8 mouse cellular contexts compared by ENCODE assay signal in the genomic region with DNA sequence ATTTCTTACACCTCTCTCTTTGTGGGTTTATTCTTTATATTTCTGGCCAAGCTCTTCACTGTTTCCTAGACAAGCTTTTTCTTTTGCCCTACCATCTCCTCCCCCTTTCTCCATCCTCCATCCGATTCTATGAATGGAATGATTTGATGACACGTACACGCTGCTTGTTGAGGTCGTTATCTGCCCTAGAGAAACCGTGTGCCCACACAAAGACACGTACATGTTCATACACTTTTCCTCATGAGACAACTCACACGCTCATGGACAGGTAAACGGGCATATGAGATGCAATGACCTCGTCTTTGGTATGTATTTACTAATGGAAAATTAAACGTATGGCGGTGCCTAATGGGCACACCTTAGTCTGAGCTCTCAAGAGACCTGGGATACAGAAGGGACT. TPM values are rescaled to one million over a fixed set of nuclear protein-coding genes. Genes with fewer than 3 reads are reported as not detected.
A peak's percentile ranks its signal among the peaks of the same experiment; 100 is the strongest.
DNase-seq lines count a peak whose midpoint lies in the region; ATAC-seq and TF ChIP-seq lines count a peak whose summit lies in the region.

No protein-coding gene starts in this region.

- peak overlapping the region; percentile 93 for H3K9ac ChIP-seq in heart, embryonic 14.5 days (ENCODE audit: low read length)
- H3K9ac ChIP-seq in ES-E14 (ENCODE audit: insufficient read depth, low read depth, low read length, poor library complexity, severe bottlenecking), result peak overlapping the region; percentile 87; the same call in 1 of the 2 replicates
- H3K9ac ChIP-seq in forebrain, postnatal 0 days, result peak overlapping the region; percentile 81

- in situ Hi-C loops in ES-E14 (cut with MboI; ENCODE audit: low sequenced_read_pairs in 2 of 2, unreplicated experiment in 2 of 2), result no loop called here

- no peaks in the 10 kb centered on the region for H3K9me3 ChIP-seq in heart, embryonic 14.5 days (ENCODE audit: control insufficient read depth, low read length)
- no peaks in the 10 kb centered on the region for H3K9me3 ChIP-seq in ES-E14 (ENCODE audit: control insufficient read depth, insufficient read depth, low read depth, low read length)
- no peaks in the 10 kb centered on the region for H3K9me3 ChIP-seq in forebrain, postnatal 0 days (ENCODE audit: low read length)
- H3K9me3 ChIP-seq in midbrain, embryonic 10.5 days (replicated peaks), result no peaks in the 10 kb centered on the region

- peaks cover 2 to 6% of the 10 kb centered on the region in 2 experiments; a peak in 3 of 4 replicates for H3K4me1 ChIP-seq in heart, embryonic 14.5 days (ENCODE audit: control insufficient read depth in 2 of 2, insufficient read depth in 2 of 2, low read length in 2 of 2)
- peaks cover 2 to 3% of the 10 kb centered on the region in 2 experiments; a peak in 2 of 4 replicates for H3K4me1 ChIP-seq in ES-E14 (ENCODE audit: control insufficient read depth in 2 of 2, insufficient read depth in 2 of 2, low read length in 2 of 2, poor library complexity in 1 of 2)
- no peaks in the 10 kb centered on the region for H3K4me1 ChIP-seq in forebrain, postnatal 0 days (ENCODE audit: insufficient read depth)
- H3K4me1 ChIP-seq in midbrain, embryonic 10.5 days, result peaks cover 15% of the 10 kb centered on the region

- no peak for ATAC-seq in heart, embryonic 14.5 days (ENCODE audit: insufficient number of reproducible peaks, insufficient read depth, low FRiP score, low read depth)
- ATAC-seq in forebrain, postnatal 0 days, result peak; percentile 45
- ATAC-seq in erythroid progenitor cell, adult 5-6 weeks (replicated peaks; ENCODE audit: low FRiP score, poor library complexity, severe bottlenecking), result no peak

- H3K27me3 ChIP-seq in heart, embryonic 14.5 days (ENCODE audit: control insufficient read depth, insufficient read depth, low read length), result no peaks in the 10 kb centered on the region
- no peaks in the 10 kb centered on the region for H3K27me3 ChIP-seq in forebrain, postnatal 0 days (ENCODE audit: insufficient read depth, low read length)
- no peaks in the 10 kb centered on the region for H3K27me3 ChIP-seq in midbrain, embryonic 10.5 days (ENCODE audit: low read depth, poor library complexity, severe bottlenecking)

- peak overlapping the region in 1 of 2 experiments; percentile 77; a peak in 1 of 4 replicates for H3K27ac ChIP-seq in heart, embryonic 14.5 days (replicated peaks in 1 of 2; ENCODE audit: control insufficient read depth in 1 of 2, insufficient read depth in 1 of 2, low read depth in 2 of 2, low read length in 2 of 2)
- no peak overlapping the region for H3K27ac ChIP-seq in ES-E14 (ENCODE audit: insufficient read depth, low read depth, low read length, poor library complexity, severe bottlenecking)
- peak overlapping the region; percentile 84 for H3K27ac ChIP-seq in forebrain, postnatal 0 days (ENCODE audit: low read depth, low read length)
- peak overlapping the region; percentile 96 for H3K27ac ChIP-seq in midbrain, embryonic 10.5 days (replicated peaks)

- H3K4me2 ChIP-seq in heart, embryonic 14.5 days (ENCODE audit: low read length), result peak overlapping the region; percentile 70
- peak overlapping the region; percentile 49 for H3K4me2 ChIP-seq in forebrain, postnatal 0 days (ENCODE audit: low read depth)

- DNase-seq in heart, postnatal 36 days, result no peak
- no peak for DNase-seq in ES-E14 (ENCODE audit: low read depth, low spot score)
- no peak for DNase-seq in forebrain, postnatal 0 days
- no peak for DNase-seq in midbrain, embryonic 10.5 days (ENCODE audit: low spot score)
- DNase-seq in right cerebral cortex, postnatal 25 days, result no peak
- no peak for DNase-seq in urinary bladder, adult 18-20 months (ENCODE audit: low spot score in 2 of 2)

- intact Hi-C loops in heart, postnatal 36 days (cut with DNase I), result loop anchor here (2.0 kb wide), 1 partner anchor 16 kb away; a partner anchor contains a TSS

- 71% methylated on average over 11 of the region's 11 CpGs for WGBS in heart, embryonic 14.5 days
- WGBS in forebrain, postnatal 0 days, result 66% methylated on average over 11 of the region's 11 CpGs
- 80% methylated on average over 11 of the region's 11 CpGs for WGBS in midbrain, embryonic 10.5 days

- TF ChIP-seq CTCF in forebrain, postnatal 0 days (IDR thresholded peaks at IDR 0.05; ENCODE audit: low read depth), result no peak

- peak overlapping the region; percentile 89 to 95 for H3K4me3 ChIP-seq in heart, embryonic 14.5 days (ENCODE audit: control insufficient read depth in 1 of 2, insufficient read depth in 1 of 2, low read depth in 1 of 2, low read length in 2 of 2)
- peak overlapping the region; percentile 82 to 93 for H3K4me3 ChIP-seq in ES-E14 (ENCODE audit: insufficient read depth in 1 of 2, low read depth in 1 of 2, low read length in 2 of 2, poor library complexity in 1 of 2, severe bottlenecking in 1 of 2)
- peak overlapping the region; percentile 57 for H3K4me3 ChIP-seq in forebrain, postnatal 0 days (ENCODE audit: low read depth, low read length)
- peak overlapping the region; percentile 75 for H3K4me3 ChIP-seq in midbrain, embryonic 10.5 days

- peaks cover 15% of the 10 kb centered on the region for H3K36me3 ChIP-seq in heart, embryonic 14.5 days (ENCODE audit: control insufficient read depth, insufficient read depth, low read length)
- no peaks in the 10 kb centered on the region for H3K36me3 ChIP-seq in ES-E14 (ENCODE audit: control insufficient read depth, insufficient read depth, low read length, poor library complexity, severe bottlenecking)
- H3K36me3 ChIP-seq in forebrain, postnatal 0 days (ENCODE audit: insufficient read depth), result no peaks in the 10 kb centered on the region; the same call in 1 of the 2 replicates
- peaks cover 13% of the 10 kb centered on the region for H3K36me3 ChIP-seq in midbrain, embryonic 10.5 days

TF ChIP-seq in ES-E14, 5 proteins besides CTCF, POLR2A, EP300 and RAD21:
- TF ChIP-seq CHD2 (IDR thresholded peaks at IDR 0.05; ENCODE audit: low read depth, low read length), result no peak
- TF ChIP-seq ZNF384 (IDR thresholded peaks at IDR 0.05; ENCODE audit: low read depth, low read length), result no peak
- no peak for TF ChIP-seq MAFK (IDR thresholded peaks at IDR 0.05; ENCODE audit: insufficient read depth, low read depth, low read length)
- no peak for TF ChIP-seq HCFC1 (IDR thresholded peaks at IDR 0.05; ENCODE audit: borderline replicate concordance, insufficient read depth, low read length)
- TF ChIP-seq ZC3H11A (IDR thresholded peaks at IDR 0.05; ENCODE audit: borderline replicate concordance, low read depth, low read length), result no peak

RNA-seq across cellular contexts. Expression of a gene that starts 0.7 kb away (rescaled TPM):
- 17.9 and 20.0 TPM in 2 replicates for polyA plus RNA-seq in heart, embryonic 14.5 days (2014; fragmentation: Nextera tagmentation; extraction: Ambion mirVana)
- 1 to 10 TPM; 9.3 to 9.5 TPM for total RNA-seq in heart, postnatal 36 days (2021)
- total RNA-seq in ES-E14 (2012; rRNA removed), result 2.1 and 2.3 TPM in 2 replicates
- total RNA-seq in forebrain, postnatal 0 days (2014; rRNA removed), result 14.4 and 15.2 TPM in 2 replicates
- polyA plus RNA-seq in forebrain, postnatal 0 days (2015; fragmentation: Nextera tagmentation; extraction: Ambion mirVana), result 20.6 and 29.5 TPM in 2 replicates
- 14.2 and 17.4 TPM in 2 replicates for polyA plus RNA-seq in midbrain, embryonic 10.5 days (2016; fragmentation: Nextera tagmentation; extraction: Ambion mirVana)
- 3.8 and 8.3 TPM in 2 replicates for total RNA-seq in erythroid progenitor cell, adult 5-6 weeks (2015; ENCODE audit: low replicate concordance)
- not detected in 2 replicates for total RNA-seq in erythroid progenitor cell, adult 5-6 weeks (2017; ENCODE audit: low replicate concordance)

RNA-seq across cellular contexts. Expression of a gene that starts 16.9 kb away (rescaled TPM):
- 49.8 and 55.5 TPM in 2 replicates for polyA plus RNA-seq in heart, embryonic 14.5 days (2014; fragmentation: Nextera tagmentation; extraction: Ambion mirVana)
- 10 to 100 TPM; 88.6 to 96.2 TPM for total RNA-seq in heart, postnatal 36 days (2021)
- total RNA-seq in ES-E14 (2012; rRNA removed), result 10.2 and 11.0 TPM in 2 replicates
- 14.5 and 17.4 TPM in 2 replicates for total RNA-seq in forebrain, postnatal 0 days (2014; rRNA removed)
- 14.4 and 18.4 TPM in 2 replicates for polyA plus RNA-seq in forebrain, postnatal 0 days (2015; fragmentation: Nextera tagmentation; extraction: Ambion mirVana)
- 30.0 and 32.4 TPM in 2 replicates for polyA plus RNA-seq in midbrain, embryonic 10.5 days (2016; fragmentation: Nextera tagmentation; extraction: Ambion mirVana)
- 2.5 and 10.9 TPM in 2 replicates for total RNA-seq in erythroid progenitor cell, adult 5-6 weeks (2015; ENCODE audit: low replicate concordance)
- 1.2 and 2.0 TPM in 2 replicates for total RNA-seq in erythroid progenitor cell, adult 5-6 weeks (2017; ENCODE audit: low replicate concordance)

RNA-seq across cellular contexts. Expression of a gene that starts 17.4 kb away (rescaled TPM):
- polyA plus RNA-seq in heart, embryonic 14.5 days (2014; fragmentation: Nextera tagmentation; extraction: Ambion mirVana), result 1.6 and 1.8 TPM in 2 replicates
- not detected for total RNA-seq in heart, postnatal 36 days (2021)
- not detected in 2 replicates for total RNA-seq in ES-E14 (2012; rRNA removed)
- 0.08 TPM in 1 of 2 replicates, not detected in the other for total RNA-seq in forebrain, postnatal 0 days (2014; rRNA removed)
- not detected in 2 replicates for polyA plus RNA-seq in forebrain, postnatal 0 days (2015; fragmentation: Nextera tagmentation; extraction: Ambion mirVana)
- not detected in 2 replicates for polyA plus RNA-seq in midbrain, embryonic 10.5 days (2016; fragmentation: Nextera tagmentation; extraction: Ambion mirVana)
- total RNA-seq in erythroid progenitor cell, adult 5-6 weeks (2015; ENCODE audit: low replicate concordance), result not detected in 2 replicates
- total RNA-seq in erythroid progenitor cell, adult 5-6 weeks (2017; ENCODE audit: low replicate concordance), result not detected in 2 replicates
